Mouse (Mus musculus) forebrain, postnatal 0 days (tissue): Measurements from ENCODE around the gene Prrc2a. TPM values are rescaled to one million over a fixed set of nuclear protein-coding genes. Genes with fewer than 3 reads are reported as not detected.

ENCODE experiments used
- ATAC-seq: fragments of 200-750 bp; cut with Nextera tagmentation; 2 replicates; pipeline ENCODE4 v1.8.0; 2017; ENCODE audit warnings: mild to moderate bottlenecking, moderate library complexity
- DNase-seq: peaks from one replicate; pipeline ENCODE4 v3.0.0-alpha.2; 2015
- H3K27ac ChIP-seq: fragments of 300-500 bp; sonication (generic); 2 replicates; pipeline ENCODE4 v1.5.1; 2014; ENCODE audit warnings: low read depth, mild to moderate bottlenecking, antibody characterized with exemption, low read length, moderate library complexity, mixed read lengths
- H3K27me3 ChIP-seq: fragments of 300-500 bp; sonication (generic); 2 replicates; pipeline ENCODE4 v1.6.1; 2014; ENCODE audit warnings: mild to moderate bottlenecking, low read length, mixed read lengths; ENCODE audit not compliant: insufficient read depth
- H3K36me3 ChIP-seq: fragments of 300-500 bp; sonication (generic); 2 replicates; pipeline ENCODE4 v1.6.1; 2014; ENCODE audit warnings: mild to moderate bottlenecking, moderate library complexity; ENCODE audit not compliant: insufficient read depth
- H3K4me1 ChIP-seq: fragments of 300-500 bp; sonication (generic); 2 replicates; pipeline ENCODE4 v1.6.1; 2014; ENCODE audit warnings: antibody characterized with exemption; ENCODE audit not compliant: insufficient read depth
- H3K4me2 ChIP-seq: fragments of 300-500 bp; sonication (generic); 2 replicates; pipeline ENCODE4 v1.6.1; 2014; ENCODE audit warnings: low read depth, mild to moderate bottlenecking, moderate library complexity
- H3K4me3 ChIP-seq: fragments of 300-500 bp; sonication (generic); 2 replicates; pipeline ENCODE4 v1.5.1; 2014; ENCODE audit warnings: low read depth, low read length, mixed read lengths
- H3K9ac ChIP-seq: fragments of 300-500 bp; sonication (generic); 2 replicates; pipeline ENCODE4 v1.6.1; 2014; ENCODE audit warnings: mild to moderate bottlenecking
- H3K9me3 ChIP-seq: fragments of 300-500 bp; sonication (generic); 2 replicates; pipeline ENCODE4 v1.6.1; 2016; ENCODE audit warnings: low read length
- CTCF ChIP-seq: sonication (generic); IDR thresholded peaks from 2 replicates; pipeline ENCODE4 v1.5.1; 2016; ENCODE audit warnings: antibody characterized with exemption, control low read depth, low read depth
- WGBS: fragments of 180-500 bp; shearing (Covaris S2); extraction: QIAGEN DNeasy Blood & Tissue Kit; methylation state at CpG from one replicate; pipeline ENCODE4 v1.1.7; 2014; 5-methylcytosine and 5-hydroxymethylcytosine counted together
- microRNA-seq, 2 experiments: library from miRNA; unstranded; fragments of <30 nt; microRNA quantifications; one replicate each; pipeline ENCODE4; 2016
- polyA plus RNA-seq: library from polyadenylated mRNA; unstranded; fragments of >200 nt; fragmentation: Nextera tagmentation; extraction: Ambion mirVana; gene quantifications from 2 replicates; pipeline ENCODE4 v1.2.1, GENCODE M21; 2015
- total RNA-seq: library from RNA; depleted of rRNA; stranded (reverse); fragments of >200 nt; gene quantifications from 2 replicates; pipeline ENCODE4 v1.2.3, GENCODE M21; 2014; rRNA removed

Gene Prrc2a
- total and polyA plus RNA-seq, 2 experiments from 2014 or later, result 85.3 to 155 TPM

DNA sequence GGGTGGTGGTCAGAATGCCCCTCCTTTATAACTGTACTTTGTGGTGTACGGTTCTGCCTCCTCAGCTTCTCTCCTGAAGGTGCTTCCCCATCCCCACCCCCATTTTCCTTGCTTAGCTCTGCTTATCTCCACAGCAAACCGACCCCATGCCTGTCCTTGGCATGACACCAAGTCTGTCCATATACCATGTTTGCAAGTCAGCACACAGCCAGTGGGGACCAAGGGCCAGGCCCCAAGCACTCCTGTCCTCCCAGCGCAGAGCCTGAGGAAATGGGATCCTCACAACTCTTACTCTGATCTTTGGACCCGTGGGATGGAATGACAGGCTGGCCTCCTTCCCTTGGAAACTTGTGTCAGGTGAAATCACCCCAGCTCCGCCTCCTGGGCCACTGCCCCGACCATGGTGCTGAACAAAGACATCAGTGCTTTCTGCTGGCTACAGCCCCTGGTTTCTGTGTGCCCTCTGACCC lies 61.4 kb downstream of the Prrc2a start:
- WGBS, result 74% methylated on average over 6 of the region's 6 CpGs
- ATAC-seq, result no peak

DNA sequence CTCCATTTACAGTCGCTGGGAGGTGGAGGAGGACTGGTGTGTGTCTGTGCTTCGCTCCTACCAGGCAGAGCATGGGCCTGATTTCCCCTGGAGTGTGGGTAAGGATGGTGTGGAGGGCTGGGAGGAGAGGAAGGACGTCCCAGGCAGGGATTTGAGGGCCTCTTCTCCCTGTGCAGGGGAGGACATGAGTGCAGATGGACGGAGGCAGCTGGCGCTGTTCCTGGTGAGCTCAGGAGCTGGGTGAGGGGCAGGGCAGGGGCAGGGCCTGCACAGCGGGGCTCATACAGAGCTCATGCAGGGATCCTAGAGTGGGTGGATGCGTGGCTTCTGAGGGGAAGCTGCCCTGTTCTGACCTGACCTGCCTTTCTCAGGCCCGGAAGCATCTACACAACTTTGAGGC lies 62.4 kb downstream of the Prrc2a start:
- 76% methylated on average over 8 of the region's 8 CpGs for WGBS
- DNase-seq, result no peak
- H3K27me3 ChIP-seq, result no peaks in the 10 kb centered on the region
- H3K9ac ChIP-seq, result no peak overlapping the region
- H3K4me3 ChIP-seq, result no peak overlapping the region
- H3K9me3 ChIP-seq, result no peaks in the 10 kb centered on the region
- H3K27ac ChIP-seq, result no peak overlapping the region
- H3K36me3 ChIP-seq, result peaks cover 62% of the 10 kb centered on the region
- no peaks in the 10 kb centered on the region for H3K4me1 ChIP-seq
- ATAC-seq, result no peak
- H3K4me2 ChIP-seq, result no peak overlapping the region
- no peak for TF ChIP-seq CTCF

More for the DNA sequence above, 61.4 kb downstream of the Prrc2a start:
- TF ChIP-seq CTCF, result no peak
- Histone ChIP-seq H3K4me1 (no peaks in the 10 kb centered on the region), H3K9me3 (no peaks in the 10 kb centered on the region), H3K27ac (no peak overlapping the region), H3K27me3 (no peaks in the 10 kb centered on the region), H3K4me3 (no peak overlapping the region), H3K9ac (no peak overlapping the region), H3K36me3 (peaks cover 55% of the 10 kb centered on the region), H3K4me2 (no peak overlapping the region)
- DNase-seq, result no peak

DNA sequence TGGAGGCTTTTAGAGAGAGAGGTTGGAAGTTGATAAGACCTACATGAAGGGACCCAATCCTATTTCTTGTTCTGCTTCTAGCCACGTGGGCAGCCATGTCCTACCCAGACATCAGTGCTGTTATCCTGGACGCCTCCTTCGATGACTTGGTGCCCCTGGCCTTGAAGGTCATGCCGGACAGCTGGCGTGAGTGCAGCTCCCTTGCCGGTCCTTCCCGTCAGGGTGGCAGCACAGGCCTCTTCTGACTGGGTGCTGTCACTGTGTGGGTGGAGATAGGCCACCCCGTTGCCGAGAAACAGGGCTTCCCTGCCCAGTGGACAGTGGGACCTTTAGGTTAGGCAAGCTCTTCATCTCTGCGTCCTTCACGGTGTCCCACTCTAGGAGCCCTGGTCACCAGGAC lies 63.5 kb downstream of the Prrc2a start:
- H3K36me3 ChIP-seq, result peaks cover 73% of the 10 kb centered on the region
- H3K27me3 ChIP-seq, result no peaks in the 10 kb centered on the region
- no peak for TF ChIP-seq CTCF
- no peaks in the 10 kb centered on the region for H3K4me1 ChIP-seq
- no peak overlapping the region for H3K4me2 ChIP-seq
- H3K4me3 ChIP-seq, result no peak overlapping the region
- H3K27ac ChIP-seq, result no peak overlapping the region
- no peaks in the 10 kb centered on the region for H3K9me3 ChIP-seq
- no peak overlapping the region for H3K9ac ChIP-seq
- ATAC-seq (no peak), DNase-seq (no peak)
- WGBS, result 95% methylated on average over 11 of the region's 11 CpGs

DNA sequence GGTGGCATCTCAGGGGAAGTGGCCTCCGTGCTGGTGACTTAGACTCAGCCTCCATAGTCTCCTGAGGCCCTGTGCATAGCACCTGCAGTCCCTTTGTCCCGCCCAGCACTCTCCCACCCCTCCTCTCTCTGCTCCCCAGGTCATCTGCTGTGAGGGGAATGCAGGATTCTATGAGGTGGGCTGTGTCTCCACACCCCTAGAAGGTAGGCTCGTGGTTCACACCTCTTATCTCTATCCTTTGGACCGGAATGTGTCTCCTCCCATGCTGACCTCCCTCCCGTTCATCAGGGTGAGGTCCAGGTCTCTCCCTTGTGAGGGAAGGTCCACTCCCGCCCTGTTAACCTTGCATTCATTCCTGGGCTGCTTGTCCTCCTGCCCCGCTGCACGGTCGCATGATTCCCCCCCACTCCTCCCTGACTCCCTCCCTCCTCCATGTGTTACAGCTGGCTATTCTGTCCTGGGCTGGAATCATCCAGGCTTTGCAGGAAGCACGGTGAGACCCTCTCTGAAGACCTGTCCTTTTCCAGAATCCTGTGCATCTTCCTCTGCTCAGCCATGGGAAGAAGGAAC lies 64.4 kb downstream of the Prrc2a start:
- Histone ChIP-seq H3K4me1 (no peaks in the 10 kb centered on the region), H3K4me2 (no peak overlapping the region), H3K27me3 (no peaks in the 10 kb centered on the region), H3K27ac (no peak overlapping the region), H3K36me3 (peaks cover 75% of the 10 kb centered on the region), H3K9me3 (no peaks in the 10 kb centered on the region), H3K9ac (no peak overlapping the region), H3K4me3 (no peak overlapping the region)
- DNase-seq (no peak), ATAC-seq (no peak)
- no peak for TF ChIP-seq CTCF
- WGBS, result 73% methylated on average over 10 of the region's 10 CpGs

Small RNAs within 50 kb of the gene (microRNA-seq; reads per million reads assigned to microRNA genes)
- gene Mir6973a (0 reads per million in 2 experiments), gene Mir6974 (0 reads per million in 2 experiments)

Other genes starting within 250 kb of the Prrc2a start
Only the 30 nearest of the 38 such genes appear.
- 84.4 and 93.4 TPM in 2 replicates for gene Vars, start 163.9 kb downstream of the Prrc2a start, total RNA-seq
- 36.7 and 45.4 TPM in 2 replicates for gene Vars, start 163.9 kb downstream of the Prrc2a start, polyA plus RNA-seq
- gene Vwa7, start 148.3 kb downstream of the Prrc2a start, total RNA-seq, result 0.14 and 0.31 TPM in 2 replicates
- 0.08 TPM in 1 of 2 replicates, not detected in the other for gene Vwa7, start 148.3 kb downstream of the Prrc2a start, polyA plus RNA-seq
- gene Sapcd1, start 136.9 kb downstream of the Prrc2a start, total RNA-seq, result 2.2 and 2.7 TPM in 2 replicates
- 1.6 TPM in 2 replicates for gene Sapcd1, start 136.9 kb downstream of the Prrc2a start, polyA plus RNA-seq
- gene Msh5, start 118.2 kb downstream of the Prrc2a start, total RNA-seq, result 1.3 and 2.2 TPM in 2 replicates
- 1.1 and 1.3 TPM in 2 replicates for gene Msh5, start 118.2 kb downstream of the Prrc2a start, polyA plus RNA-seq
- 26.8 and 29.3 TPM in 2 replicates for gene Clic1, start 114.9 kb downstream of the Prrc2a start, total RNA-seq
- gene Clic1, start 114.9 kb downstream of the Prrc2a start, polyA plus RNA-seq, result 47.9 and 50.5 TPM in 2 replicates
- 167 and 220 TPM in 2 replicates for gene Ddah2, start 105.9 kb downstream of the Prrc2a start, total RNA-seq
- gene Ddah2, start 105.9 kb downstream of the Prrc2a start, polyA plus RNA-seq, result 261 and 299 TPM in 2 replicates
- gene Ly6g6c, start 99.5 kb downstream of the Prrc2a start, total RNA-seq, result not detected in 2 replicates
- not detected in 2 replicates for gene Ly6g6c, start 99.5 kb downstream of the Prrc2a start, polyA plus RNA-seq
- not detected in 2 replicates for gene Mpig6b, start 98.7 kb downstream of the Prrc2a start, total RNA-seq
- gene Mpig6b, start 98.7 kb downstream of the Prrc2a start, polyA plus RNA-seq, result 0.08 TPM in 2 replicates
- gene Ly6g6e, start 88.0 kb downstream of the Prrc2a start, total RNA-seq, result 0.38 and 3.9 TPM in 2 replicates
- 2.9 and 3.9 TPM in 2 replicates for gene Ly6g6e, start 88.0 kb downstream of the Prrc2a start, polyA plus RNA-seq
- gene Ly6g6d, start 86.8 kb downstream of the Prrc2a start, total RNA-seq, result 3.8 TPM in 1 of 2 replicates, not detected in the other
- gene Ly6g6d, start 86.8 kb downstream of the Prrc2a start, polyA plus RNA-seq, result 1.2 and 1.6 TPM in 2 replicates
- gene Ly6g6f, start 79.3 kb downstream of the Prrc2a start, total RNA-seq, result 0.23 TPM in 1 of 2 replicates, not detected in the other
- not detected in 2 replicates for gene Ly6g6f, start 79.3 kb downstream of the Prrc2a start, polyA plus RNA-seq
- gene Abhd16a, start 75.6 kb downstream of the Prrc2a start, total RNA-seq, result 139 and 202 TPM in 2 replicates
- 92.8 and 96.3 TPM in 2 replicates for gene Abhd16a, start 75.6 kb downstream of the Prrc2a start, polyA plus RNA-seq
- gene Ly6g5c, start 56.6 kb downstream of the Prrc2a start, total RNA-seq, result not detected in 2 replicates
- not detected in 2 replicates for gene Ly6g5c, start 56.6 kb downstream of the Prrc2a start, polyA plus RNA-seq
- 0.54 and 1.1 TPM in 2 replicates for gene Ly6g5b, start 49.5 kb downstream of the Prrc2a start, total RNA-seq
- 0.55 and 1.1 TPM in 2 replicates for gene Ly6g5b, start 49.5 kb downstream of the Prrc2a start, polyA plus RNA-seq
- gene Gpank1, start 43.4 kb downstream of the Prrc2a start, total RNA-seq, result 16.9 and 20.5 TPM in 2 replicates
- gene Gpank1, start 43.4 kb downstream of the Prrc2a start, polyA plus RNA-seq, result 19.7 and 20.8 TPM in 2 replicates
- gene Csnk2b, start 42.8 kb downstream of the Prrc2a start, total RNA-seq, result 240 and 247 TPM in 2 replicates
- 334 and 335 TPM in 2 replicates for gene Csnk2b, start 42.8 kb downstream of the Prrc2a start, polyA plus RNA-seq
- 15.3 and 26.2 TPM in 2 replicates for gene D17H6S53E, start 38.5 kb downstream of the Prrc2a start, total RNA-seq
- 7.4 and 8.0 TPM in 2 replicates for gene D17H6S53E, start 38.5 kb downstream of the Prrc2a start, polyA plus RNA-seq
- gene Apom, start 32.8 kb downstream of the Prrc2a start, total RNA-seq, result 0.71 and 0.77 TPM in 2 replicates
- gene Apom, start 32.8 kb downstream of the Prrc2a start, polyA plus RNA-seq, result not detected in 2 replicates
- 285 and 340 TPM in 2 replicates for gene Bag6, start 29.7 kb downstream of the Prrc2a start, total RNA-seq
- gene Bag6, start 29.7 kb downstream of the Prrc2a start, polyA plus RNA-seq, result 68.2 and 71.9 TPM in 2 replicates
- 1.9 and 3.6 TPM in 2 replicates for gene Aif1, start 11.2 kb upstream of the Prrc2a start, total RNA-seq
- 8.4 and 10.0 TPM in 2 replicates for gene Aif1, start 11.2 kb upstream of the Prrc2a start, polyA plus RNA-seq
- gene Lst1, start 23.5 kb upstream of the Prrc2a start, total RNA-seq, result 15.7 and 17.4 TPM in 2 replicates
- 11.4 and 12.7 TPM in 2 replicates for gene Lst1, start 23.5 kb upstream of the Prrc2a start, polyA plus RNA-seq
- gene Ltb, start 29.5 kb upstream of the Prrc2a start, total RNA-seq, result 0.76 and 1.1 TPM in 2 replicates
- 0.64 and 1.1 TPM in 2 replicates for gene Ltb, start 29.5 kb upstream of the Prrc2a start, polyA plus RNA-seq
- gene Tnf, start 37.1 kb upstream of the Prrc2a start, total RNA-seq, result 0.71 TPM in 1 of 2 replicates, not detected in the other
- 0.09 TPM in 1 of 2 replicates, not detected in the other for gene Tnf, start 37.1 kb upstream of the Prrc2a start, polyA plus RNA-seq
- 0.38 TPM in 1 of 2 replicates, not detected in the other for gene Lta, start 40.5 kb upstream of the Prrc2a start, total RNA-seq
- gene Lta, start 40.5 kb upstream of the Prrc2a start, polyA plus RNA-seq, result 0.50 and 0.80 TPM in 2 replicates
- gene Gm16181, start 55.9 kb upstream of the Prrc2a start, total RNA-seq, result not detected in 2 replicates
- gene Gm16181, start 55.9 kb upstream of the Prrc2a start, polyA plus RNA-seq, result not detected in 2 replicates
- gene Atp6v1g2, start 68.8 kb upstream of the Prrc2a start, total RNA-seq, result 59.7 and 81.4 TPM in 2 replicates
- gene Atp6v1g2, start 68.8 kb upstream of the Prrc2a start, polyA plus RNA-seq, result 121 and 146 TPM in 2 replicates
- 17.1 and 24.5 TPM in 2 replicates for gene Nfkbil1, start 70.9 kb upstream of the Prrc2a start, total RNA-seq
- gene Nfkbil1, start 70.9 kb upstream of the Prrc2a start, polyA plus RNA-seq, result 12.3 and 12.4 TPM in 2 replicates
- gene Ddx39b, start 76.8 kb upstream of the Prrc2a start, total RNA-seq, result 305 and 336 TPM in 2 replicates
- 357 and 382 TPM in 2 replicates for gene Ddx39b, start 76.8 kb upstream of the Prrc2a start, polyA plus RNA-seq
- 54.9 and 63.3 TPM in 2 replicates for gene H2-D1, start 97.8 kb upstream of the Prrc2a start, total RNA-seq
- gene H2-D1, start 97.8 kb upstream of the Prrc2a start, polyA plus RNA-seq, result 74.5 and 95.9 TPM in 2 replicates
- 0.46 and 1.00 TPM in 2 replicates for gene H2-Q1, start 155.5 kb upstream of the Prrc2a start, total RNA-seq
- 0.45 and 0.74 TPM in 2 replicates for gene H2-Q1, start 155.5 kb upstream of the Prrc2a start, polyA plus RNA-seq